Mouse (Mus musculus) heart, adult 2 months (tissue): ENCODE results near the gene Mfsd1. TPM values are rescaled to one million over a fixed set of nuclear protein-coding genes. Genes with fewer than 3 reads are reported as not detected.
A peak's percentile ranks its signal among the peaks of the same experiment; 100 is the strongest.

Source experiments
- DNase-seq, 2 experiments: peaks; one replicate each; pipeline ENCODE4 v3.0.0; 2021
- H3K27ac ChIP-seq: fragments of 200-600 bp; 2 replicates; pipeline ENCODE4 v1.8.1; 2022
- H3K27me3 ChIP-seq: fragments of 200-500 bp; 2 replicates; pipeline ENCODE4 v1.6.1; 2012; ENCODE audit warnings: mild to moderate bottlenecking, low read length, inconsistent platforms, mixed read lengths; ENCODE audit not compliant: control insufficient read depth, insufficient read depth
- H3K36me3 ChIP-seq: fragments of 200-500 bp; 2 replicates; pipeline ENCODE4 v1.6.1; 2012; ENCODE audit warnings: low read length, inconsistent platforms; ENCODE audit not compliant: control insufficient read depth, insufficient read depth
- H3K4me1 ChIP-seq: fragments of 200-500 bp; 2 replicates; pipeline ENCODE4 v1.6.1; 2011; ENCODE audit warnings: low read length; ENCODE audit not compliant: control insufficient read depth, insufficient read depth
- H3K4me3 ChIP-seq: fragments of 200-600 bp; 2 replicates; pipeline ENCODE4 v1.8.1; 2022
- H3K79me2 ChIP-seq: fragments of 200-500 bp; replicated peaks from 2 replicates; pipeline ENCODE4 v1.6.1; 2012; ENCODE audit warnings: mild to moderate bottlenecking, inconsistent platforms, low read length, moderate library complexity, mixed read lengths; ENCODE audit not compliant: control insufficient read depth, insufficient read depth
- H3K9ac ChIP-seq: fragments of 200-500 bp; 2 replicates; pipeline ENCODE4 v1.6.1; 2012; ENCODE audit warnings: low read depth, mild to moderate bottlenecking, control low read depth, inconsistent platforms, low read length, mixed read lengths
- CTCF ChIP-seq: fragments of 200-600 bp; IDR thresholded peaks from 2 replicates; pipeline ENCODE4 v1.8.1; 2022; ENCODE audit warnings: antibody characterized with exemption, mild to moderate bottlenecking, moderate library complexity
- EP300 ChIP-seq: fragments of 200-500 bp; IDR thresholded peaks from 2 replicates; pipeline ENCODE4 v1.6.1; 2011; ENCODE audit warnings: low read depth, low read length, control low read depth; ENCODE audit not compliant: insufficient read depth
- POLR2A ChIP-seq: fragments of 200-500 bp; IDR thresholded peaks from 2 replicates; pipeline ENCODE4 v1.6.1; 2011; ENCODE audit warnings: mild to moderate bottlenecking, low read depth, low read length, control low read depth; ENCODE audit not compliant: insufficient read depth
- WGBS: fragments of 180-500 bp; shearing (Covaris S2); methylation state at CpG from one replicate; pipeline ENCODE4 v1.1.7; 2018; 5-methylcytosine and 5-hydroxymethylcytosine counted together
- intact Hi-C: fragments of 180-260 bp; cut with DNase I; formaldehyde crosslinking; loops from one replicate; pipeline ENCODE4 v1.15.1; 2025
- polyA plus RNA-seq: library from polyadenylated mRNA; depleted of rRNA; stranded (reverse); fragments of >200 nt; gene quantifications from 2 replicates; pipeline ENCODE4 v1.2.3, GENCODE M21; 2012
- total RNA-seq, 2 experiments: library from RNA; stranded (reverse); gene quantifications; 2 replicates each; pipeline ENCODE4 v1.2.3; 2021

Mfsd1 gene
- total and polyA plus RNA-seq, 3 experiments, result 15.3 to 28.5 (median 24.4) TPM

DNA sequence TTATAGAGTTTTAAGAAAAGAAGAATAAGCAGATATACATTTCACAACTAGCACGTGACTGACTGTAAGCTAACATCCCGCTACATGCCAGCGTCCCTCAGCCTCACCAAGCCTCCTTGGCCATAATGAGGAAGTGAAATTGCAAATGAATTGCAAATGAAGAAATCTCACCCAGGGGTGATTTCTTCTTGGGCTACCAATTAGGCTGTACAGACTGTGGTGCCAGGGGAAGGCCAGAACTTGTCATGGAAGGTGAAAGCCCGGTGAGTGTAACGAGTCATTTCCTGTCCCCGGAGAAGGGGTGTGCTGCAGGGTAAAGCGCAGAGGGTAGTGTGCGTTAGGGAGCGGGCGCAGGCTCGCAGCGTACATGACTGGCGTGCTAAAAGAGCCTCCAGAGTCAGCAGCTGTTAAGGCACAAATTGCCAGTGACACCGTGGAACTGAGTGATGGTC, 25.3 kb upstream of the Mfsd1 start:
- Histone ChIP-seq H3K27ac (no peak overlapping the region), H3K79me2 (no peaks in the 10 kb centered on the region), H3K9ac (no peak overlapping the region), H3K4me1 (no peaks in the 10 kb centered on the region), H3K4me3 (no peak overlapping the region), H3K27me3 (no peaks in the 10 kb centered on the region), H3K36me3 (no peaks in the 10 kb centered on the region)
- WGBS, result 53% methylated on average over 14 of the region's 14 CpGs
- peak in 1 of 2 experiments; percentile 36 for DNase-seq
- no peak for TF ChIP-seq EP300
- TF ChIP-seq POLR2A, result no peak
- no peak for TF ChIP-seq CTCF
- intact Hi-C loops, result no loop called here

DNA sequence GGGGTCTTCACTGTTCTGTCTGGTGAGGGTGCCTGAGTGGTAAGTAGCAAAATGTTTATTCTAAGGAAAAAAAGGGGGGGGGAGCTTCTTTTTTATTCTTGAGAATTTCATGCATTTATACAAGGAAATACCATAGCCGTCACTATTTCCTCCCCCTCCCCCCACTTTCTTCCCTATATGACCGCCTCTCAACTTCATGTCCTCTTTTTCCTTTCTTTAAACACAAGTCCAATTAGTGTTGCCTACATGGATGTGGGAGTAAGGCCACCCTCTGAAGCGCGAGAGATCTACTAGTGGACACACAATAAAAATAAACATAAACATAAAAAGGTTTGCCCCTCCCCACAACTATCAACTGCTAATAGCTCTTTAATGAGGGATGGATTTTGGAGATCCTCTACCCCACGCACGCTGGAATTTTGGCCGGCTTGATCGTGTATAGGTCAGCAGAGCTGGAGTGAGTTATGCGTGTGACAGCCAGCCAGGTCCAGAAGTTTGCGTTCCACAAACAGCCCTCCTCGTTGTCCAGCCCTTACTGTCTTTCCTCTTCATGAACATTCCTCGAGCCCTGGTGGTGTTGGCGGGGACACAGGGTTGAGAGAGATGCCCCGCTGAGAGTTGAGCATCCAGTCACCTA, 24.7 kb upstream of the Mfsd1 start:
- Histone ChIP-seq H3K4me3 (no peak overlapping the region), H3K4me1 (no peaks in the 10 kb centered on the region), H3K79me2 (no peaks in the 10 kb centered on the region), H3K27ac (no peak overlapping the region), H3K9ac (no peak overlapping the region), H3K36me3 (no peaks in the 10 kb centered on the region), H3K27me3 (no peaks in the 10 kb centered on the region)
- intact Hi-C loops, result no loop called here
- DNase-seq, result no peak
- TF ChIP-seq EP300, result no peak
- no peak for TF ChIP-seq POLR2A
- TF ChIP-seq CTCF, result no peak
- 71% methylated on average over 14 of the region's 14 CpGs for WGBS

DNA sequence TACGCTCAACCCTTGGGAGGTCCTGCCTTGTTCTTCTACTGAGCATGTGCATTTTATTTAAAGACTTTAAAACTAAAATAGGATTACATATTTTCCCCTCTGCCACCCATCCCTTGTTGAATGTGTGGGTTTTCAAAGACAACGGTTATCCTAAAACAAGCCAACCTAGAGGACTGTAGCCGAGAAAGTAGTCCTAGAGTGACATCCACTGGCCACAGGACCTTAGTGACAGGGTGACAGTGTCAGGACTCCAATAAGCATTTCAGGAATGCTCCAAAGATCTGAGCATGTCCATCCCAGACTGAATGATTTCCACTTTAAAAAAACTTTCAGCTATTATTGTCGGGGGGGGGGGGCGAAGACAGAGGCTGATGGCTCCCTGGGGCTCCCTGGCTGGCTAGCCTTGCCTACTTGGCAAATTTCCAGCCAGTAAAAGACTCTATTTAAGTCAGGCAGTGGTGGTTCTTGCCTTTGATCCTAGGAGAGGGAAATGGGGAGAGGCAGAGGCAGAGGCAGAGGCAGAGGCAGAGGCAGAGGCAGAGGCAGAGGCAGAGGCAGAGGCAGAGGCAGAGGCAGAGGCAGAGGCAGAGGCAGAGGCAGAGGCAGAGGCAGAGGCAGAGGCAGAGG, 17.7 kb upstream of the Mfsd1 start:
- no peaks in the 10 kb centered on the region for H3K4me1 ChIP-seq
- no peak overlapping the region for H3K9ac ChIP-seq
- no peaks in the 10 kb centered on the region for H3K27me3 ChIP-seq
- TF ChIP-seq EP300, result no peak
- peak; percentile 59 for TF ChIP-seq CTCF
- no peak overlapping the region for H3K27ac ChIP-seq
- intact Hi-C loops, result no loop called here
- H3K4me3 ChIP-seq, result no peak overlapping the region
- H3K36me3 ChIP-seq, result no peaks in the 10 kb centered on the region
- no peaks in the 10 kb centered on the region for H3K79me2 ChIP-seq
- WGBS, result 40% methylated on average over 5 of the region's 5 CpGs
- DNase-seq, result no peak

DNA sequence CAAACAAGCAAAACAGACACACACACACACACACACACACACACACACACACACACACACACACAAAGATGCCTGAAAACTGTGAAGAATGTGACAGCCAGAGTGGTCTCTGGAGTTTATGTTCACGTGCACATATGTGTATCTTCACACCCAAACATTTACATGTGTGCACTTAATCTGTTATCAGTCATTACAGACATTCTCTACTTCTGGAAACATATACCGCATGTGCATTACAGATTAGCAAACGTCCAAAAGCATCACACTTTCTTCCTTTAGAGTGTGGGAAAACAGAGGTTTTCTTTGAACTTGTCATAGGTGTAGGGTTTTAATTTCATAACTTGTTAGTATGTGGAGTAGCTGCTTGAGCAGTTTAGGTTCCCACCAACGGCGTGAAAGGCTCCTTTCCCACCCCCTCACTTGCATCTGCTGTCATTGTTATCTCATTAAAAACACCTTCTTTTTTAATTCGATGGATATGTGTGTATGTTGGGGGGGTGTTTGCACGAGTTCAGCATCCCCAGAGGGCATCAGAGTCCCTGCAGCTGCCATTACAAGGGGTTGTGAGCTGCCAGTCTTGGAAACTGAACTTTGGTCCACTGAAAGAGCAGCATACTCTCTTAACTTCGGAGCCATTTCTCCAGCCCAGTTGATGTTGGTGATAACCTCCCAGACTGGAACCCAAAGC, 16.9 kb upstream of the Mfsd1 start:
- 47% methylated on average over 8 of the region's 8 CpGs for WGBS
- H3K79me2 ChIP-seq, result no peaks in the 10 kb centered on the region
- H3K36me3 ChIP-seq, result no peaks in the 10 kb centered on the region
- H3K27ac ChIP-seq, result no peak overlapping the region
- no peaks in the 10 kb centered on the region for H3K4me1 ChIP-seq
- no peak overlapping the region for H3K9ac ChIP-seq
- no peak for DNase-seq
- no peaks in the 10 kb centered on the region for H3K27me3 ChIP-seq
- intact Hi-C loops, result no loop called here
- TF ChIP-seq EP300, result no peak
- TF ChIP-seq POLR2A, result no peak
- no peak for TF ChIP-seq CTCF
- no peak overlapping the region for H3K4me3 ChIP-seq

DNA sequence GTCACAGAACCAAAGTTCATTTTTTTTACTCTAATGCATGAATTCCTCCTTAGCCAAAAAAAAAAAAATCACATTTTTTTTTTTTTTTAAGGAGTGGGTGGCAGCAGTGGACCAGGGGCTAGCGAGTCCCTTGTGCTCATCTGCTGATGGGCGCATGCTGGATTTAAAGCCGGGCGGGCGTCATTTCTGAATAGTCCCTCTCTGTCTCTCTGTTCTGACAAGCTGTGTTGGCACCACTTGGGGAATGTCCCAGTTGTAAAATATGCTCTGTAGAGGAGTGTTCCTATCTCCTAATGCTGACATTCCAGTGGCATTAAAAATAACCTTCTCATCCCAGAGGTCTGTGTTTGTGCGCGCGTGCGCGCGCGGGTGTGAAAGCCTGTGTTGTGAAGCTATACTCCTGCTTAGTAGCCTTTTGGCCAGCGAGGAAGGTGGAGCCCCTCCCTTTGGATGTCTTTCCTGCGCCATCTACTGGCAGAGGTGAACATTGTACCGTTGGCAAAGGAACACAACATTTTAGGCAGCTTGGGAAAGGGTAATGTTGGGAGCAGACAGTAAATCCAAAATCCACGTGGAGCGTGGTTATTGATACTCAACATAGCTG, 14.4 kb upstream of the Mfsd1 start:
- intact Hi-C loops, result loop anchor here (1.0 to 2.0 kb wide), 2 partner anchors 55 to 215 kb away; no protein-coding TSS in a partner anchor
- WGBS, result 17% methylated on average over 17 of the region's 17 CpGs
- H3K36me3 ChIP-seq, result no peaks in the 10 kb centered on the region
- H3K79me2 ChIP-seq, result no peaks in the 10 kb centered on the region
- H3K4me3 ChIP-seq, result no peak overlapping the region
- H3K9ac ChIP-seq, result no peak overlapping the region
- TF ChIP-seq CTCF (peak; percentile 88), POLR2A (no peak), EP300 (peak; percentile 68; the same call in 1 of the 2 replicates)
- DNase-seq, result peak; percentile 62 to 65
- no peaks in the 10 kb centered on the region for H3K27me3 ChIP-seq
- H3K4me1 ChIP-seq, result no peaks in the 10 kb centered on the region
- H3K27ac ChIP-seq, result no peak overlapping the region
